Mouse (Mus musculus) erythroblast, embryonic 14.5 days (primary cell): Measurements from ENCODE around the gene Txk.

ENCODE experiments used
- GATA1 ChIP-seq: IDR thresholded peaks from 2 replicates; pipeline ENCODE4 v1.6.1; 2012; ENCODE audit warnings: low read length, inconsistent platforms, mixed read lengths
- TAL1 ChIP-seq: IDR thresholded peaks from 3 replicates; pipeline ENCODE4 v1.6.1; 2012; ENCODE audit warnings: low read length, inconsistent platforms, mixed read lengths

- TF ChIP-seq GATA1 (no peak), TAL1 (no peak)
Measured at GRCm38 (mm10) chr5:72732885-72733284, 19.7 kb downstream of the Txk start.
